Mouse (Mus musculus): ENCODE results near the gene Dbx2.

Dbx2 gene

DNA sequence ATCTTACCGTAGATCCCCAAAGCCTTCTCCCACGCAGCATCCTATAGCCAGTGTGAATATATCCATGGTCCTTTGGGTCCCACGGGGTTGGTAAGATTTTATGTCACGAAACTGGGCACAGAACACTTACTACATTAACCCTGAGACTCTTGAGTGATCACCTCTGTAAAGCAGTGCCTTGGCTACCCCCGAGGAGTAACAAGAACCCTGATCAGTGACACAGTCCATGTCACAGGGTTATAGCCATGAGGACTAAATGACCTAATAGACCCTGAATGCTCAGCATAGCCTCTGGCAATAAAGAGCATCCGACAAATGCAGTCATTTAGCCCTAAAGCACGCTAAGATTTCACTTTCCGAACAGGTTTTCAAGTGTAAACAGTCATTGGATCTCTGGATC is 33.0 kb downstream of the Dbx2 start:
- CTCF ChIA-PET: interaction anchor here (0.6 kb wide), 1 partner anchor 8 kb away, joined by 7 read pairs; no protein-coding TSS in a partner anchor

- CTCF ChIA-PET: no interaction called here
These were observed 43.2 kb downstream of the Dbx2 start for GRCm38 (mm10) chr15:95612600-95612999.

DNA sequence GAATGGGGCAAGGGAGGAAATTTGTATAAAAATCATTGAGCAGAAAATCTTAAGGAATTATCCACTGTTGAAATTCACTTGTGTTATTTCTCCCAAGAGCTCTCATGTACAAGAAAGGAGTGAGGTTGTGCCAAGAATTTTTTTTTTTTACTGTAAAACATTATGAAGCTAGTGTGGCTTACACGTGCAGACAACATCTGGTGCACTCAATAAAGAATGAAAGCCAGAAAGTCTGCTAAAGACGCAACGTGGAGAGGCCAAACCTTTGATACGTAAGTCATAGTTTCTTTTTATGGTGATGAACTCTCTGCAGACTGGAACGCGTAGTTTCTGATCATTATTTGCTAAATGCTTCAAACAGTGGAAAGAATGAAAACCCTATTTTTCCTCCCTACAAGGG is 54.6 kb downstream of the Dbx2 start:
- CTCF ChIA-PET: no interaction called here

DNA sequence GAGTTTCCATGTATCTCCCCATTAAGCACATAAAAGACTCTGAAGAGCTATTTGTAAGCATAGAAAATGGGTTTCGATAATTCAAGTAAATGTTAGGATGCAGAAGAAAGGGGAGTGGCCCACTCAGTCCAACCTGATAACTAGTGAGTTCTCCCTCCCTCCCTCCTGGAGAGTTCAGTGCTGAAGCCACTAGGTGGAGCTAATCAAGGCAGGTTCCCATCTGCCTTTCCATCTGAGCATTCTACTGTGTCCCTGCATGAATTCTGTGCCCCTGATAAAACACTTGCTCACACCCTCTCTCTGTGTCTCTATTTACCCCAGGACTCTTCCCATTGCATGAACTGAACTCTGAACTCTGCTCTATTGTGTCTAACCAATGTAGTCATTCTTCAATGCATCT is 57.1 kb downstream of the Dbx2 start:
- CTCF ChIA-PET: no interaction called here

DNA sequence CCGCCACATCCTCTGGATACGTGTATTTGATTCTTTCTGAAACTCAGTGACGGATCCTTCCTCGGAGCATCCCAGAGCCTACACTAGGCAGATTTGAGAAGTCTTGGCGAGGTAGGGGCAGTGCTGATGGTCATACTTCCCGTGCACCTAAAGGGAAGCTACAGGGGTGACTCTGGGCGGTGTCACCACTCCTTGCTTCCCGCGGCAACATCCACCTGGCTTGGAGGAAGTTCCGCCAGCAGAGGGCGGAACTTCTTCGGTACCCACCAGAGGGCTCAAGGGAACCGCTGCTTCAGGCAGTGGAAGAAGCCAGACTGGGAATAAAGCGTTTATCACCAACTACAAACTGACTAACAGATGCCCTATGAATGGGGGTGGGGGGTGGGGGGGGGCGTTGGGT is 68.9 kb downstream of the Dbx2 start:
- CTCF ChIA-PET: no interaction called here

DNA sequence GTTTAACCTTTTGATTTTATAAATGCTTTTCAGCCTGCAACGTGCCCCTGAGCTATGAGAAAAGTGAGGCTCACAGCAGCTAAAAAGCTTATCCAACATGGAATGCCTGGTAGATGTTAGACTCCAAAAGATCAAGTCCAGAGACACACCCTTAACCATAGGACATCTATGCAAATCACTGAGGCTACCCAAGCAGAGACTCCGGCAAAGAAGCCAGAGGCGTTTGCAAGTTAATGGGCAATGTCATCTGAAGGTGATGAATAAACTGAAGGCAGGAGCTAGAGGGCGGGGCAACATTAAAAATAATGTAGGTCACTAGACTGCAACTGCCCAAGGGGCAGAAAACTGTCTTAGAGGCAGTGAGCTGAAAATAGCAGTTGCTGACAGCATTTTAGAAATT is 70.9 kb downstream of the Dbx2 start:
- CTCF ChIA-PET: no interaction called here

- CTCF ChIA-PET: no interaction called here
These were observed 81.1 kb downstream of the Dbx2 start for GRCm38 (mm10) chr15:95574661-95575060.

All from spleen, embryonic (tissue).